Mouse (Mus musculus) 416B (cell line): ENCODE results near the gene E130308A19Rik.

Experiments used
- DNase-seq: peaks from one replicate; pipeline ENCODE4 v3.0.0; 2011; ENCODE audit warnings: low read depth

Gene E130308A19Rik

GRCm38 (mm10) chr4:59625998-59626910 is at the start of gene E130308A19Rik:
TSS of gene E130308A19Rik (plus strand) at chr4:59626211.
- peak; percentile 82 for DNase-seq

- DNase-seq, result peak; percentile 65
These were observed 45.3 kb upstream of the E130308A19Rik start for GRCm38 (mm10) chr4:59580495-59581281.

GRCm38 (mm10) chr4:59581314-59582185 is 44.5 kb upstream of the E130308A19Rik start, which contains the start of gene Hsdl2:
TSS of gene Hsdl2 (plus strand) at chr4:59581563.
- DNase-seq, result peak; percentile 97

- DNase-seq, result no peak
These were observed 43.8 kb upstream of the E130308A19Rik start for GRCm38 (mm10) chr4:59582186-59582585.

GRCm38 (mm10) chr4:59585097-59585496 is 40.9 kb upstream of the E130308A19Rik start:
- DNase-seq, result no peak

GRCm38 (mm10) chr4:59587215-59587871 is 38.7 kb upstream of the E130308A19Rik start:
- peak; percentile 86 for DNase-seq

GRCm38 (mm10) chr4:59587872-59588226 is 38.2 kb upstream of the E130308A19Rik start:
- no peak for DNase-seq

- DNase-seq, result no peak
These were observed 31.4 kb upstream of the E130308A19Rik start for GRCm38 (mm10) chr4:59594614-59595013.

GRCm38 (mm10) chr4:59596556-59596955 is 29.5 kb upstream of the E130308A19Rik start:
- DNase-seq, result no peak

GRCm38 (mm10) chr4:59602704-59603103 is 23.3 kb upstream of the E130308A19Rik start:
- peak; percentile 44 for DNase-seq

- no peak for DNase-seq
These were observed 21.1 kb upstream of the E130308A19Rik start for GRCm38 (mm10) chr4:59604892-59605291.

- no peak for DNase-seq
These were observed 20.5 kb upstream of the E130308A19Rik start for GRCm38 (mm10) chr4:59605501-59605900.

GRCm38 (mm10) chr4:59610411-59610810 is 15.6 kb upstream of the E130308A19Rik start:
- DNase-seq, result peak; percentile 22

- DNase-seq, result peak; percentile 81
These were observed 11.0 kb upstream of the E130308A19Rik start for GRCm38 (mm10) chr4:59614986-59615385.

- no peak for DNase-seq
These were observed 6.3 kb upstream of the E130308A19Rik start for GRCm38 (mm10) chr4:59619611-59620245.

GRCm38 (mm10) chr4:59625676-59625997 is 374 bp upstream of the E130308A19Rik start:
- no peak for DNase-seq

- no peak for DNase-seq
These were observed 2.2 kb downstream of the E130308A19Rik start for GRCm38 (mm10) chr4:59628255-59628654.

GRCm38 (mm10) chr4:59629076-59629874 is 3.3 kb downstream of the E130308A19Rik start:
- no peak for DNase-seq

- DNase-seq, result no peak
These were observed 4.1 kb downstream of the E130308A19Rik start for GRCm38 (mm10) chr4:59630122-59630521.

- DNase-seq, result no peak
These were observed 8.5 kb downstream of the E130308A19Rik start for GRCm38 (mm10) chr4:59634532-59634931.
